Mouse (Mus musculus) CD4-positive, CD25-positive, alpha-beta regulatory T cell, adult 2 months (primary cell): ENCODE data around the gene Dync1i2.

Experiments used
- DNase-seq: peaks from one replicate; pipeline ENCODE4 v3.0.0-alpha.2; 2012; ENCODE audit warnings: low read depth, low spot score

The Dync1i2 gene

DNA sequence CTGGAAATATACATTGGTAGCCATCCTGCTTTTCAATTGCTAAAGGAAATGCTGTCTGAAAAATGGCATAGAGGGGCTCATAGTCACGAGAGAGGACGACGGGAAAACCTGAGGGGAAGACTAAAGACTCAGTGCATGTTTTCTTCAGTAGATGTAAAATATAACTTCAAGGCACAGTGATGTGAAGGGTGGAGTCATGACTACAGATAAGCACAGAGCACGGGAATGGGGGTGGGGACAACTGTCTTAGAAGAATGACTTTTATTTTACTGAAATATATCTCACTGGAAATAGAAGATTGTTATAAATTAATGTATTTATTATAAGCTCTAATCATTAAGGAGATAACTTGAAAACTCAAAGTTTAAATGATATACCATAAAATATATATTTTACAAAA is 58.6 kb downstream of the Dync1i2 start:
- DNase-seq: no peak

DNA sequence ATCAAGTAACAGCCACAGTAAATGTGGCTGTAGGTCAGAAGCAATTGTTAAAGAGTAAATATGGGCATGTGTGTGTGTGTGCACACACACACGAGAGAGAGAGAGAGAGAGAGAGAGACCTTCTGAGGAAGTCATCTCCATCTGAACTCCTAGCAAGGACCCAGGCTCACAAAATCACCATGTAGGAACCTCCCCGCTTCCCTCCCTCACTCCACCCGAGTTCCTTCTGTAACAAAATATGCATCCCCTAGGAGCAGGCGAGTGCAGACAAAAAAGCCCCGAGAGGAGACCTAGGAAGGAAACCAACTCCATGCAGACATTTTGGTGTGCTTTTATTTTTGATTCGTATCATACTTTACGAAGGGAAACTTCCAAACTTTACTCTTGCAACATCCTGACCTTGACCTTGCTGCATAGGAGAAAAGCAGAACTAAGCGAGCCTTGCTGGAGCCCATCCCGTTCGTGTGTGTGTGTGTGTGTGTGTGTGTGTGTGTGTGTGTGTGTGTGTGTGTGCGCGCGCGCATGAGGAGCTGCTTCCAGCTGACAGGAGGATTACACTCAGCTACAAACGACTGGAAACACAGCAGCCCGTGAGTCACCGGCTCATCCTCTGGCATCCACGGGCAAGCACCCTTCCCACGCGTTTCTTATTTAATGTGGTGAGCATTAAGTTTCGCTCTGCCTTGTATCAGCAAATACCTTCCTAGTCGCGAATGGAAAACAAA is 62.6 kb downstream of the Dync1i2 start:
- peak; percentile 35 for DNase-seq

DNA sequence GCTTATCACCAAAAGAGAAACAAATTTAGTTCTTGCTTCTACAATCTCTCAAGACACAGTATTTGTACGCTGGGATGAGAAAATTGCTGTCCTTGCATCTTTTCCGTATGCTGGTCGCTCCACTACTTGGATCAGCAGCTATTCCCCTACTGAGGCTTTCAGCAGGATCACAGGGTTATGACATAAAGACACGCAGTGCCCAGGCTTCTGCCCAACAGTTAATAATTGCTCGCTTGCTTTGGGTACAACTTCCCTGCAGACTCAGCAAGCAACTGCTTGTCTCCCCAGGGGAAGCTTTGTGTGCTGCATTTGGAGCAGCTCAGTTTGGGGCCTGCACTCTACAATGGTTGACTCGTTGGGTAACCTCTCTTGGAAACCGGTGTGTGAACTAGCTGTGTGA is 64.2 kb downstream of the Dync1i2 start:
- DNase-seq: no peak

DNA sequence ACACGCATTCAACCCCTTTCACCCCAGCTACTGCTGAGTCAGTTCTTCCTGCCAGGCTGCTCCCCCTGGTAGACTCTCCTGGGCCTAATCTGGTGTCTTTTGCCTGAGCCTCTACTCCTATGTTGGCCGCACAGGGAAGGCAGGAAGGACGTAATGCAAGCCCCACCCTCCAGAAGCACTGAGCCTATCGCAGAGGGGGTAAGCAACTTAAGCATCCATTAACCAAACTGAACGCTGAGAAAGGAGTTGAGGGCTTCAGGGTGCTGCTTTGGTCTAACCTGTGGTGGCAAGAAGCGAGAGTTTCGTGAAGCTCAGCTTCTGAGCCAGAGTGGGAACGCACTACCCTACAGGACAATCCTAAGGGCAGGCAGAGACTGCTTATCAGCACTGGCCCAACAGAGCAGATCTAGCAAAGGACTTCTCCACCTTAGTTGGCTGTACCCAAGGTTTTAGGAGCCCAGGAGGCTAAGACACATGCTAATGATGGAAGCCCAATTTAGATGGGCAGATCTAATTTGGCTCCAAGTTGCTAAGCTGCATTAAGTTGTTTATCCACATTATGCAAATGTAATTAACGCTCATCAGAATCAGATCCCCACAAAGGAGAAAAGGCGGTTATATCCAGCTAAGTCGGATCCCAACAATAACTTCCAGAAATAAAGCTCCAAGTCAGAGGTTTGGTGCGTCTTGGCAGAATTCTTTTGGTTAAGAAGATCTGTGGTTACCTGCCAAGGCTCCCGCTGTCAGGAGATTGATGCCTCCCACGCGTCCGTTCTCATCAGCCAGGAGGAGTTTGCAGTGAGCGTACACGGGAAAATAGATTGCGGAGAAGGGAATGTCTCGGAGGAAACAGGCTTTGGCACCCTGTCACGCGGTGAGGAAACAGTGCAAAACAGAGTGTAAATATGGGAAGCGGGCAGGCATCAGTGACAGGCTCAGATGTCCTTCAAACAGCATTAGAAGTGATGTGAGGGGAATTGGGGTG is 67.6 kb downstream of the Dync1i2 start:
- no peak for DNase-seq

DNA sequence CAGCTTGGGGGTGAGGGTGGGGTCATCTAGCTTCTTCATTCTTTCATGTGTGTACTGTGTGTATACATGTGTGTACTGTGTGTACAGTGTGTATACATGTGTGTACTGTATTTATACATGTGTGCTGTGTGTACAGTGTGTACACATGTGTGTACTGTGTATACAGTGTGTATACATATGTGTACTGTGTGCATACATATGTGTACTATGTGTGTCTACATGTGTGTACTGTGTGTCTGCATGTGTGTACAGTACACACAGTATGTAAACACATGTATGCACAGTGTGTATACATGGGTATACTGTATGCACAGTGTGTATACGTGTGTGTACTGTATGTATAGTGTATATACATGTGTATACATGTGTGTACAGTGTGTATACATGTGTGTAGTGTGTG is 70.5 kb downstream of the Dync1i2 start:
- no peak for DNase-seq

DNA sequence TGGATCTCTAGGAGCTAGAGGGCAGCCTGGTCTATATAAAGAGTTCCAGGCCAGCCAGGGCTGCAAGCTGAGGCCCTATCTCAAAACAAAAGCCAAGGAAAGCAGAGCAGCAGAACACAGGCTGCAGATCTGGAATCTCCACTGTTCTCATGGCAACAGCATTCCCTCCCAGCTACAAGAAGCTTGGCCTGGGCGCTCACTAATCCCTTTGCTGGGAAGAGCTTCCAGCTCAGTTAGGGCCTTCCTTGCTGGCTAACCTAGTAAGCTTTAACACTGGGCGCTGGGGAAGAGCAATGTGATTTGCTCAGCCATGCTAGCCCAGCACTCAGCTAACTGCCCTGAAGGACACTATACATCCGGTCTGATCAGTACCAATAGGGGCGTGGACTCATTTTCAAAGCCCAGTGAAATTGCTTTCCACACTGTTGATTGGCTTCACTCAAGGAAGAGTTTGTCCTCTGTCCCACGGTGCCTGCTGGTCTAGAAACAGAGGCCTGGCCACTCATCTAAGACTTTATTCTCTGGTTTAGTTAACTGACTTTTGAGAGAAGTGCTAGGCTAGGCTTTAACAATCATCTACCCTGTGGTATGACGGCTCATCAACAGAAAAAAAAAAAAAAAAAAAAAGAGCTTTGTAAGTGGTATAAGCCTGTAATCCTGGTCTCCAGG is 78.7 kb downstream of the Dync1i2 start:
- DNase-seq: no peak

DNA sequence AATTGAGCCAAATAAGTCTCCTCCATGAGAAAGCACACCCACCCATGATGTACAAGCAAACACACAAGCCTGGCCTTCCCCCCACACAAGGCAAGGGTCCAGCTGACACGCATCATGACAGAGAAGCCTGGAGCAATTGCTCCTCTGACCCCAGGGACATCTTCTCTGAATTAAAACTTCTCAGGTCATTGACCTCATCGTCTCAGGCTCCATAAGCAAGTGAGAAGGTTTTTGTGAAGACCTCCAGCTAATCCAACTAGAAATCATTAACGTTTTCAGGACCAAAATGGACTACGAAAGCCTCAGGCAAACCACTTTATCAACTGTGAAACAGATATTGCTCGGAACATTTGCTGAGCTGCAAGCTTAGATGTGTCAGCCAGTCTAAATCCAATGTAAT is 80.1 kb downstream of the Dync1i2 start:
- no peak for DNase-seq

DNA sequence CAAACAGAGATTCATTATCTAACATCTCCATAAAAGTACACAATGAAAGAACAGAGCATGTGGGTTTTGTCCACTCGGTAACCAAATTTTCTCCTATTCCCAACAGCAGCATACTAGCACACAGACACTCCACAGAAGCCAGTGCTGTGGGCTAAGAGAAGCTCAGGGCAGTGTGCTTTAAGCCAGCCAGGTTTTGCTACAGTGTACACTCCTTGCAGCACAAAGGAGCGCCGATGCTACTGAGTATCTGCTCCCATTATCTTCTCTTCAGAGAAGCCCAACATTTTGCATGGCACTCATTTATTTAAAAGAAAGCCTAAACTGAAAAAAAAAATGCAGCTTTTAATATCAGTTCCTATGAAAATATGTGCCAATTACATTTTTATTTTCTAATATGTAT is 82.5 kb downstream of the Dync1i2 start:
- no peak for DNase-seq

DNA sequence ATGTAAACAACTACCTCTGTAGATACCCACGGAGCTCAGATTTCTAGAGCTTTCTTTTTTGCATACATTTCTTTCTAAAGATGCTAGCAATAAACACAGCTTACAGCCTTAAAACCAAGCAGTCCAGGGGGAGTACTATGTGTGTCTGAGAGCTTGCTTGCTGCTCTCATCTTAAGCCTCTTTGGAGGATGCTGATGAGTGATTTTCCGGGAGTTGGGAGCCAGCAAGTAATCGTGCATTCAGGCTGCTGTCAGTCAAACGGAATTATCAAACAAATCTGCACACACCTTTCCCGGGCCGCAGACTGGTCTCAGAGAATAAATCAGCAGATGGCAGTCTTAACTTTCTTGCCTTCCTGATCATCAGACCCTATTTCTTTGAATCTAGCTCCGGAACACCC is 83.0 kb downstream of the Dync1i2 start:
- no peak for DNase-seq

DNA sequence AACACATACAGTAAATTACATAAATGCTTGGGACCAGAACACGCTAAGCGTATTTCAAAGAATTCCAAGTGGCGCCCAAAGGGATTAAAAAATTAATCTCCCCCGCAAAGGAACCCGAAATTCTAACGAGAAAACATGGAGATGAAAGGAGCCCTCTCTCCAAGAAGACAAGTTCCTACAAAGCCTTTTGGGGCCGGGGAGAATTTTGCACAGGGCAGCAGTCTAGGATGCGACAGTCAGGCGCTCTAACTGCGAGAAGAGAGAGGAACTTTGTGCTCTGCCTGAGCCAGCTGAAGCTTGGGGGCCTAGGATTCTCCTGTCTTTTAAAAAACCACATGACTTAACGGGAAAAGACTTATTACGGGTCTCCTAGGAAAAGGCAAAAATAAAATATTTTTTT is 84.3 kb downstream of the Dync1i2 start:
- DNase-seq: no peak

DNA sequence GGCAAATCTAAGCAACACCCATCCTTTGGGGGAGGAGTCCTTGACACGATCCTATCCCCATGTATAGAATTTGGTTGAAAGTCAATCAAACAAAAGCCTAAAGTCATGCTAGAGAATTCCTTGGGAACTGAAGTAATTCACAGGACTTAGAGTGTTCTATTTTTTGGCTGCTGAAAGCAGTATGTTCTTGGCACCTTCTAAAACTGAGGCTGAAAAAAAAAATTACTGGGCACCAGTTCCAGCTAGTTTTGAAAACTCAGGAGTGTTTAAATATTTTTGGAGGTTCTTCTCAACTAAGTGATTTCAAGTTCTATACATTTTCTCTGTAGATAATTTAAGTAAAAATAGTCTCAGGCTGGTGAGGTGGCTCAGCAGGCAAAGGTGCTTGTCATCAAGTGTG is 86.0 kb downstream of the Dync1i2 start:
- no peak for DNase-seq

DNA sequence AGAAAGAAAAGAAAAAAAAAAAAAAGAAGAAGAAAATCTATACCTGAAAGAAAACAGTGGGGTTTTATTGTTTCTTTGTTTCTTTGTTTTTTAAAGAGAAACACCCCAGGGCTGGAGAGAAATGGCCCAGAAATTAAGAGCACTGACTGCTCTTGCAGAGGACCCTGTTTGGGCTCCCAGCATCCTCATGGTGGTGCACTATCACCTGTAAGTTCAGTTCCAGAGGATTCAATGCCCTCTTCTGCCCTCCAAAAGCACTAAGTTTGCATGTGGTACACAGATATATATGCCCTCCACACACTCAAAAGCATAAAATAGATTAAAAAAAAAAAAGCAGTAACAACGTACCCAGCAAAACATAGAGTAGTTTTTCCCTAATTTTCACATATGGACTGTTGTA is 87.2 kb downstream of the Dync1i2 start:
- no peak for DNase-seq

DNA sequence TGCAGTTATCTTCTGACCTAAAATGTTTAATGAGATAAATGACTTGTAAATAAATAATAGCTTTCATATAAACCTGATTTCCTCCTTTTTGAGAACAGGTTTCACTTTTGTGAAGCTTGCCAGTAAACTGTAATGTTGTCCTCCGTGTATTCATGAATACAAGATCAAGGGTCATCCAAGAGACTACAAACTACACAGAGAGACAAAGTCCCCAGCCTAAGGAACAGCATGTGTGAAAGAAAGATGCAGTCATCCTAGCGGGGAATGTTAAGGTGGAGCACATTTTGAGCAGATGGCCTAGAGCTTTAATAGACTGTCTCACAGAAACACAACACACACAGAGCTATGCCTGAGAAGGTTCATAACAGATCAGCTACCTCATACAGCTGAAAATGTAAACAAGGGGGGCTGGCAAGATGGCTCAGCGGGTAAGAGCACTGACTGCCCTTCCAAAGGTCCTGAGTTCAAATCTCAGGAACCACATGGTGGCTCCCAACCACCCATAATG is 90.7 kb downstream of the Dync1i2 start:
- DNase-seq: no peak

DNA sequence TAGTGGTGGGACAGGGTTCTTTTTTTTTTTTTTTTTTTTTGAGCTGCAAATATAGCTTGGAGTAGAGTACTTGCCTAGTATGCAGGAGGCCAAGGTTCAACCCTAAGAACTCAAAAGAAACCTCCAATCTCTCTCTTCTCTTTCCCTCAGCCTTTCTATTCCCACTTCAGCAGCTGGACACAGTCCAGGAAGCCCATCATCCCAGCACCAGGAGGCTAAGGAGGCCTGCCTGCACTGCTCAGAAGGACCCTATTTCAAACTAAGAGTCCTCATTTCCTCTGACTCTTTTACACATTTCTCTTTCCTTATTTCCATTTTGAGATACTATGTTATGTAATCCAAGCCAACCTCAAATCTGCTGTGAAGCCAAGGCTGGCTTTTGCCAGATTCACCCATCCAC is 91.7 kb downstream of the Dync1i2 start:
- no peak for DNase-seq

DNA sequence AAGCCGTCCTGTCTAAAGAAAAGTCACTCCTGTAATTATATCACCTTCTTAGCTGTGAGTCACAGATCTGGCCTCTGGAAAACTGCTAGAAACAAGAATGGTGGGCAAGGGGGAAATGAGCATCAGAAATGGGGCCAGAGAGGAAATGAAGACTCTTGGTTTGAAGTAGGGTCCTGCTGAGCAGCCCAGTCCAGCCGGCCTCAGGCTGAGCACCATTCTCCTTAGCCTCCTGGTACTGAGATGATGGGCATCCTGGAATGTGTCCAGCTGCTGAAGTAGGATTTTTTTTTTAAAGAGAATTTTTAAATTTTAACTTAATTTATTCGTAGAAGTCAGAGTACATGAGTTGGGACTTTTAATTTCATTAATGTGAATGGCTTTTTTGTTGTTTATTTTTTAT is 93.3 kb downstream of the Dync1i2 start:
- DNase-seq: no peak

DNA sequence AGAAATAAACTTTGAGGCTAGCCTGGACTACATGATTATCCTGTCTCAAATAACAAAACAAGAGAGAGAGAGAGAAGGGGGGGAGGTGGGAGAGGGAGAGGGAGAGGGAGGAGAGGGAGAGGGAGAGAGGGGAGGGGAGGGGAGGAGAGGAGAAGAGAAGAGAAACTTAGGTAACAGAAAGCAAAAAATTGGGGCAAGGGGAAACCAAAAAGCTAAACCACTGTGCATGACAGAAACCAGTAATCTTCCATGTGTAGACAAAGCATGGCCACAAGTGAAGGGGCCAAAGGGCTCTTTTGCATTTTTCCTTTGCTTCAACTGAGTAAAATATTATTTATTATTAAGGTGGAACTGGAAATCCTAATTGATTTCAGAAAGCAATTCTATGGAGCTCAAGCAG is 94.9 kb downstream of the Dync1i2 start:
- DNase-seq: no peak

DNA sequence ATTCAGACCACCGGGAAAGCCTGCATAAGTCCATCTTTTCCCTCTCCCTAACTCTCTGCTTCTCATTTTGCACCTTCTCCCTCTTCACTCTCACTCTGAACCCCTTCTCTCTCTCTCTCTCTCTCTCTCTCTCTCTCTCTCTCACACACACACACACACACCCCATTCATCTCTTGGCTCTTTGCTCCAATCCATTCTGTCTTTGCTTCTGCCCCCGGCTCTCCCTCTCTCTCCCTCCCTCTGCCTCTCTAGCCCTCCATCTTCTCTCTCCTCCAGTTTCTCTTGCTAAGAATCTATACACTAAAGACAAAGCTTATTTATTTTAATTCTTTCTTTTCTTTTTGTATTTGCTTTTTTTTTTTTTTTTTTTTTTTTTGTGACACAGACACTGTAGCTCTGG is 98.2 kb downstream of the Dync1i2 start:
- DNase-seq: no peak

DNA sequence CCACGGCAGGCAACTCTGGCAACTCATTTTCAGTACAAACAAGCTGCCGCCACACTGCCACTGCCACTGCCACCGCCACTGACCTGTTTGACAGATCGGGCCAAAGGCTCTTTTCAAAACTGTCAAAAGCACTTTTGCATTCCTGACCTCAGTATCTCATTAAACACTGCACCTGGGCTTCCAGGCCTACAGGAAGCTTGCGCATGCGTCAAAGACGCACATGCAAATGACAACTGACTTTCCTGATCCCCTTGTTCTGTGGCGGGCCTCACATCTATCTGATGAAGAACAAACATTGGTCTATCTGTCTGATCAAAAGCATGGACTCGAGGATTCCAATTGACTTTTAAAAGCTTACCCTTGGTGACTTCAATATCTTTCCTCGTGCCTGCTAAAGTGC is 100.6 kb downstream of the Dync1i2 start:
- DNase-seq: no peak
